Mouse (Mus musculus) spleen, adult 2 months (tissue): ENCODE data around the gene Syvn1.

Experiments
- CTCF ChIP-seq: fragments of 200-500 bp; IDR thresholded peaks from 2 replicates; pipeline ENCODE4 v1.5.1; 2011; ENCODE audit warnings: mild to moderate bottlenecking, inconsistent platforms; ENCODE audit not compliant: insufficient read depth, insufficient read length, insufficient replicate concordance; ENCODE audit errors: extremely low read depth
- POLR2A ChIP-seq: fragments of 200-500 bp; IDR thresholded peaks from 2 replicates; pipeline ENCODE4 v1.6.1; 2011; ENCODE audit warnings: low read depth, low read length, inconsistent platforms

DNA sequence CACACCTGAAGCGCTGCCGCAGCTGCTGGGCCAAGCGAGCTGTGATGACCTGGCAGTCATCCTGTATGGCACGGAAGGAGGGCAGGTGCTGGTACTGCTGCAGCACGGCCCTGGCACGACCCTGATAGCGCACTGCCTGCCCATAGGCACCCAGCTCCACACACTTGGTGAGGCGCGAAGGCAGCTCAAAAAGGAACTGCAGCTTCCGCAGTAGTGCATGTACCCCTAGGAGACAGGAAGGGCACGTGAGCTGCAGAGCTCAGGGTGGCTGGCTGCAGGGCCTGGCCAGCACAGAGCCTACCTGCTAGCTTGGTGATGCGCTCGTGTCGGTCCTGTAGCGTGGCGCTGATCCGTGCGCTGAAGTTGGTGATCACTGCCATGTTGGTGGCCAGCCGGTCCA, 24.9 kb downstream of the Syvn1 start:
- no peak; the same call in 1 of the 2 replicates for TF ChIP-seq POLR2A
- TF ChIP-seq CTCF = no peak
